Comparison of ENCODE assay signal across 8 mouse cellular contexts in the genomic region with DNA sequence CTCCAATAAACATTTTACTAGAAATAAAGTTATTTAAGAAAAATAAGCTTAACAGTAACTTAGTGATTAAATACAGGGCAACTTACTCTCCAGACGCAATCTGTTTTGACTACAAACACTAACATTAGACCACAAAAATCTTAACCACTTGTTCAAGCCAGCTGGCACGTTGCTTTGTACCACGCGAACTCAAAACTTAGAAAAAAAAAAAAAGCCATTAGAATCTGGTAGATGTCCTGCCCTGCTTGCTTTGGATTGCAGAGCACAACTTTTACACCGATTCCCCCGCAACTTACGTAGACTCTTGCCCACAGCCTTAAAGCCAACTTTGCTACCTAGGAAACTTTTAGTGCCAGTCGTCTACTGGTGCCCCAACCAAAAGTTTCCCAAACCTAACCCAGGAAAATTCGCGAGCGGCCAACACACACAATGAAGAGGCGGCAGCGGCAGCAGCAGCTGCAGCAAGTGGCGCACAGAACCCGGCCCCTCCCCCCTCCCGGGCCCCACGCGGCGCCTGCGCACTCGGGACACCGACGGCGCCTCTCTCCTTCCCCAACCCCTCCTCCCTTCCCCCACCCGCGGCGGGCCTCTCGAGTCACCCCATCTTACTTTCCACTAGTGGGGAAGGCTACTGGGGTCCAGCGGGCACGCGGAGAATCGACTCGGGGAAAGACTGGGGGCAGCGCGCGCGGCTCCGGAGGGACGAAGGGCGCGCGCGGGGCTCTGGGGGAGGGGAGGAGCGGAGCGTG. TPM values are rescaled to one million over a fixed set of nuclear protein-coding genes. Genes with fewer than 3 reads are reported as not detected.
DNase-seq lines count a peak whose midpoint lies in the region; ATAC-seq lines count a peak whose summit lies in the region.

No protein-coding gene starts in this region.

- no peaks in the 10 kb centered on the region for H3K27me3 ChIP-seq in intestine, embryonic 15.5 days (replicated peaks)

- under 1% methylated on average over 44 of the region's 45 CpGs for WGBS in intestine, embryonic 15.5 days

- peak overlapping the region; percentile 90 for H3K27ac ChIP-seq in intestine, embryonic 15.5 days

- ATAC-seq in intestine, embryonic 15.5 days, result peak; percentile 51
- peak; percentile 9; the same call in 1 of the 2 replicates for ATAC-seq in megakaryocyte-erythroid progenitor cell, adult 5-6 weeks (replicated peaks; ENCODE audit: low FRiP score, low TSS enrichment, poor library complexity, severe bottlenecking)

- H3K4me3 ChIP-seq in intestine, embryonic 15.5 days (replicated peaks), result peak overlapping the region; percentile 95

- intact Hi-C loops in gastrocnemius, postnatal 14 days (cut with DNase I; ENCODE audit: low total_unique reads), result no loop called here
- intact Hi-C loops in left cerebral cortex, postnatal 14 days (cut with DNase I), result loop anchor here (1.0 to 10.0 kb wide), 2 partner anchors 61 to 833 kb away; no protein-coding TSS in a partner anchor

- peak overlapping the region; percentile 86 for H3K4me2 ChIP-seq in intestine, embryonic 15.5 days (replicated peaks)

- no peaks in the 10 kb centered on the region for H3K9me3 ChIP-seq in intestine, embryonic 15.5 days

- peak; percentile 93 to 98 for DNase-seq in adrenal gland, adult (ENCODE audit: inconsistent age in 2 of 2, low spot score in 1 of 2)
- peak; percentile 63 for DNase-seq in embryo, embryonic 10 days (ENCODE audit: low spot score)
- peak; percentile 94 for DNase-seq in gastrocnemius, postnatal 14 days
- peak; percentile 88 to 91 for DNase-seq in left cerebral cortex, postnatal 14 days (ENCODE audit: low spot score in 2 of 2)
- peak; percentile 94 for DNase-seq in right cerebral cortex, postnatal 14 days
- DNase-seq in urinary bladder, postnatal 36 days (ENCODE audit: low spot score in 2 of 2), result peak; percentile 85 to 89

- H3K9ac ChIP-seq in intestine, embryonic 15.5 days, result peak overlapping the region; percentile 99

- peaks cover 11% of the 10 kb centered on the region for H3K4me1 ChIP-seq in intestine, embryonic 15.5 days (replicated peaks)

- peaks cover 14% of the 10 kb centered on the region for H3K36me3 ChIP-seq in intestine, embryonic 15.5 days

RNA-seq across cellular contexts. Expression of gene Hnrnpdl, which starts 1.3 kb away (rescaled TPM):
- 10 to 100 TPM; 56.1 to 60.2 TPM for total RNA-seq in gastrocnemius, postnatal 14 days (2021)
- 128 and 132 TPM in 2 replicates for polyA plus RNA-seq in intestine, embryonic 15.5 days (2015; fragmentation: Nextera tagmentation; extraction: Ambion mirVana)
- total RNA-seq in left cerebral cortex, postnatal 14 days (2021), result 100 to 1,000 TPM; 141 to 169 TPM
- total RNA-seq in megakaryocyte-erythroid progenitor cell, adult 5-6 weeks (2014; fragmentation: Nextera tagmentation), result 265 and 360 TPM in 2 replicates
- 553 and 613 TPM in 2 replicates for total RNA-seq in megakaryocyte-erythroid progenitor cell, adult 5-6 weeks (2017)

RNA-seq across cellular contexts. Expression of gene Enoph1, which starts 1.6 kb away (rescaled TPM):
- 1 to 10 TPM; 6.2 to 6.9 TPM for total RNA-seq in gastrocnemius, postnatal 14 days (2021)
- polyA plus RNA-seq in intestine, embryonic 15.5 days (2015; fragmentation: Nextera tagmentation; extraction: Ambion mirVana), result 49.2 and 49.8 TPM in 2 replicates
- total RNA-seq in left cerebral cortex, postnatal 14 days (2021), result 10 to 100 TPM; 50.0 to 52.6 TPM
- total RNA-seq in megakaryocyte-erythroid progenitor cell, adult 5-6 weeks (2014; fragmentation: Nextera tagmentation), result 34.2 and 38.1 TPM in 2 replicates
- total RNA-seq in megakaryocyte-erythroid progenitor cell, adult 5-6 weeks (2017), result 30.1 and 39.3 TPM in 2 replicates

RNA-seq across cellular contexts. Expression of gene 4930524J08Rik, which starts 59.3 kb away (rescaled TPM):
- under 1 TPM; 0.55 to 0.64 TPM for total RNA-seq in gastrocnemius, postnatal 14 days (2021)
- 0.93 and 1.1 TPM in 2 replicates for polyA plus RNA-seq in intestine, embryonic 15.5 days (2015; fragmentation: Nextera tagmentation; extraction: Ambion mirVana)
- total RNA-seq in left cerebral cortex, postnatal 14 days (2021), result 1 to 10 TPM; 2.2 to 3.5 TPM
- total RNA-seq in megakaryocyte-erythroid progenitor cell, adult 5-6 weeks (2014; fragmentation: Nextera tagmentation), result 2.8 TPM in 1 of 2 replicates, not detected in the other
- total RNA-seq in megakaryocyte-erythroid progenitor cell, adult 5-6 weeks (2017), result 6.2 TPM in 1 of 2 replicates, not detected in the other

RNA-seq across cellular contexts. Expression of gene Hnrnpd, which starts 59.4 kb away (rescaled TPM):
- total RNA-seq in gastrocnemius, postnatal 14 days (2021), result 10 to 100 TPM; 74.9 to 93.6 TPM
- 161 and 174 TPM in 2 replicates for polyA plus RNA-seq in intestine, embryonic 15.5 days (2015; fragmentation: Nextera tagmentation; extraction: Ambion mirVana)
- 100 to 1,000 TPM; 189 to 204 TPM for total RNA-seq in left cerebral cortex, postnatal 14 days (2021)
- 420 and 448 TPM in 2 replicates for total RNA-seq in megakaryocyte-erythroid progenitor cell, adult 5-6 weeks (2014; fragmentation: Nextera tagmentation)
- total RNA-seq in megakaryocyte-erythroid progenitor cell, adult 5-6 weeks (2017), result 177 and 197 TPM in 2 replicates

Comparison
In these comparisons a context has a peak if more than half of its experiments do, and no peak if none do; other contexts are left out.
1. Peak in every context shown above with its lines: DNase-seq, ATAC-seq, H3K4me3 ChIP-seq and H3K27ac ChIP-seq.